Mouse (Mus musculus) MEL (cell line): ENCODE data around the gene Emp3. TPM values are rescaled to one million over a fixed set of nuclear protein-coding genes. Genes with fewer than 3 reads are reported as not detected.
A peak's percentile ranks its signal among the peaks of the same experiment; 100 is the strongest.

ENCODE experiments used
- DNase-seq: peaks from one replicate; pipeline ENCODE4 v3.0.0; 2011; ENCODE audit warnings: low read depth, low spot score
- H3K27ac ChIP-seq: 2 replicates; pipeline ENCODE4 v1.5.1; 2012; ENCODE audit warnings: low read depth, mild to moderate bottlenecking, control low read depth, low read length, moderate library complexity; ENCODE audit not compliant: control insufficient read depth
- H3K27me3 ChIP-seq, 2 experiments: fragments of 150-350 bp in 1 of 2; sonication (generic) in 1 of 2; 2 replicates each; pipeline ENCODE4 v1.6.1; 2012; ENCODE audit warnings: low read length in 2 of 2, mild to moderate bottlenecking in 2 of 2, improper control_type of control experiment in 1 of 2, moderate library complexity in 1 of 2; ENCODE audit not compliant: insufficient read depth in 2 of 2, control insufficient read depth in 1 of 2
- H3K36me3 ChIP-seq, 2 experiments: 2 replicates each; pipeline ENCODE4 v1.6.1; 2012 to 2014; ENCODE audit warnings: low read length in 2 of 2, improper control_type of control experiment in 1 of 2, inconsistent platforms in 1 of 2, mild to moderate bottlenecking in 1 of 2; ENCODE audit not compliant: insufficient read depth in 2 of 2, control insufficient read depth in 1 of 2
- H3K4me1 ChIP-seq, 2 experiments: fragments of 150-350 bp in 1 of 2; sonication (generic) in 1 of 2; 2 replicates each; pipeline ENCODE4 v1.6.1; 2012; ENCODE audit warnings: low read length in 2 of 2, improper control_type of control experiment in 1 of 2, mild to moderate bottlenecking in 1 of 2; ENCODE audit not compliant: insufficient read depth in 2 of 2, control insufficient read depth in 1 of 2
- H3K4me3 ChIP-seq, 2 experiments: fragments of 150-350 bp in 1 of 2; sonication (generic) in 1 of 2; 2 replicates each; pipeline ENCODE4 v1.5.1; 2012; ENCODE audit warnings: low read depth in 2 of 2, low read length in 2 of 2, mild to moderate bottlenecking in 2 of 2, moderate library complexity in 2 of 2, control low read depth in 1 of 2, improper control_type of control experiment in 1 of 2; ENCODE audit not compliant: control insufficient read depth in 1 of 2, insufficient read depth in 1 of 2
- H3K79me2 ChIP-seq: 2 replicates; pipeline ENCODE4 v1.6.1; 2012; ENCODE audit warnings: mild to moderate bottlenecking, low read length, moderate library complexity; ENCODE audit not compliant: control insufficient read depth, poor library complexity, insufficient read depth
- H3K9ac ChIP-seq: 2 replicates; pipeline ENCODE4 v1.6.1; 2012; ENCODE audit warnings: low read depth, mild to moderate bottlenecking, control low read depth, low read length, moderate library complexity; ENCODE audit not compliant: control insufficient read depth, poor library complexity, severe bottlenecking
- H3K9me3 ChIP-seq: fragments of 150-350 bp; sonication (generic); replicated peaks from 2 replicates; pipeline ENCODE4 v1.6.1; 2012; ENCODE audit warnings: mild to moderate bottlenecking, low read length, improper control_type of control experiment, moderate library complexity; ENCODE audit not compliant: insufficient read depth
- BHLHE40 ChIP-seq: IDR thresholded peaks from 2 replicates; pipeline ENCODE4 v1.6.1; 2012; ENCODE audit warnings: low read depth, mild to moderate bottlenecking, inconsistent platforms, low read length, improper control_type of control experiment, borderline replicate concordance
- CHD1 ChIP-seq: IDR thresholded peaks from 2 replicates; pipeline ENCODE4 v1.6.1; 2012; ENCODE audit warnings: low read depth, mild to moderate bottlenecking, inconsistent platforms, low read length, improper control_type of control experiment
- CHD2 ChIP-seq: IDR thresholded peaks from 2 replicates; pipeline ENCODE4 v1.6.1; 2011; ENCODE audit warnings: low read length, improper control_type of control experiment
- CTCF ChIP-seq, 3 experiments: IDR thresholded peaks in 2 of 3; conservative IDR thresholded peaks in 1 of 3; 2 replicates each; pipeline ENCODE4 v1.5.1; 2011 to 2012; ENCODE audit warnings: low read length in 3 of 3, low read depth in 2 of 3, mild to moderate bottlenecking in 2 of 3, improper control_type of control experiment in 1 of 3, inconsistent platforms in 1 of 3, mixed read lengths in 1 of 3, moderate library complexity in 1 of 3; ENCODE audit not compliant: control insufficient read depth in 1 of 3, insufficient read depth in 1 of 3, poor library complexity in 1 of 3, severe bottlenecking in 1 of 3
- E2F4 ChIP-seq: IDR thresholded peaks from 2 replicates; pipeline ENCODE4 v1.6.1; 2011; ENCODE audit warnings: low read depth, low read length, improper control_type of control experiment, borderline replicate concordance
- ELF1 ChIP-seq: IDR thresholded peaks from 2 replicates; pipeline ENCODE4 v1.6.1; 2014; ENCODE audit warnings: low read depth, mild to moderate bottlenecking, inconsistent platforms, low read length, improper control_type of control experiment, moderate library complexity
- EP300 ChIP-seq, 2 experiments: IDR thresholded peaks; 2 replicates each; pipeline ENCODE4 v1.6.1; 2011; ENCODE audit warnings: improper control_type of control experiment in 2 of 2, low read length in 2 of 2, low read depth in 1 of 2, mild to moderate bottlenecking in 1 of 2
- GABPA ChIP-seq: IDR thresholded peaks from 2 replicates; pipeline ENCODE4 v1.6.1; 2012; ENCODE audit warnings: low read depth, mild to moderate bottlenecking, inconsistent platforms, low read length, improper control_type of control experiment, moderate library complexity
- GATA1 ChIP-seq: IDR thresholded peaks from 2 replicates; pipeline ENCODE4 v1.6.1; 2011; ENCODE audit warnings: low read depth, low read length, improper control_type of control experiment
- JUND ChIP-seq: IDR thresholded peaks from 2 replicates; pipeline ENCODE4 v1.6.1; 2011; ENCODE audit warnings: low read depth, mild to moderate bottlenecking, improper control_type of control experiment, low read length
- KAT2A ChIP-seq: conservative IDR thresholded peaks from 2 replicates; pipeline ENCODE4 v1.6.1; 2012; ENCODE audit warnings: low read depth, low read length, improper control_type of control experiment, inconsistent platforms
- MAFK ChIP-seq: IDR thresholded peaks from 2 replicates; pipeline ENCODE4 v1.6.1; 2011; ENCODE audit warnings: low read depth, mild to moderate bottlenecking, low read length, improper control_type of control experiment, borderline replicate concordance
- MAZ ChIP-seq: IDR thresholded peaks from 2 replicates; pipeline ENCODE4 v1.6.1; 2012; ENCODE audit warnings: low read depth, mild to moderate bottlenecking, inconsistent platforms, low read length, improper control_type of control experiment
- MEF2A ChIP-seq: IDR thresholded peaks from 2 replicates; pipeline ENCODE4 v1.6.1; 2014; ENCODE audit warnings: low read depth, mild to moderate bottlenecking, inconsistent platforms, low read length, improper control_type of control experiment; ENCODE audit not compliant: poor library complexity, insufficient replicate concordance, severe bottlenecking; ENCODE audit errors: extremely low read depth
- MXI1 ChIP-seq: IDR thresholded peaks from 2 replicates; pipeline ENCODE4 v1.6.1; 2011; ENCODE audit warnings: mild to moderate bottlenecking, low read depth, low read length, improper control_type of control experiment
- MYB ChIP-seq: IDR thresholded peaks from 2 replicates; pipeline ENCODE4 v1.6.1; 2011; ENCODE audit warnings: mild to moderate bottlenecking, low read depth, low read length, improper control_type of control experiment
- MYC ChIP-seq: IDR thresholded peaks from 2 replicates; pipeline ENCODE4 v1.6.1; 2011; ENCODE audit warnings: low read depth, mild to moderate bottlenecking, low read length, improper control_type of control experiment, moderate library complexity
- NELFE ChIP-seq: IDR thresholded peaks from 2 replicates; pipeline ENCODE4 v1.6.1; 2011; ENCODE audit warnings: low read depth, low read length, improper control_type of control experiment
- NRF1 ChIP-seq: IDR thresholded peaks from 2 replicates; pipeline ENCODE4 v1.6.1; 2014; ENCODE audit warnings: low read depth, mild to moderate bottlenecking, inconsistent platforms, low read length, improper control_type of control experiment, moderate library complexity; ENCODE audit not compliant: poor library complexity, insufficient read depth, severe bottlenecking
- POLR2AphosphoS2 ChIP-seq: IDR thresholded peaks from 2 replicates; pipeline ENCODE4 v1.6.1; 2011; ENCODE audit warnings: low read length, improper control_type of control experiment
- POLR2AphosphoS5 ChIP-seq: IDR thresholded peaks from 2 replicates; pipeline ENCODE4 v1.6.1; 2012; ENCODE audit warnings: low read depth, borderline replicate concordance, mild to moderate bottlenecking, inconsistent platforms, low read length, moderate library complexity, mixed read lengths
- RCOR1 ChIP-seq: IDR thresholded peaks from 2 replicates; pipeline ENCODE4 v1.6.1; 2012; ENCODE audit warnings: low read depth, mild to moderate bottlenecking, inconsistent platforms, low read length, improper control_type of control experiment
- SIN3A ChIP-seq: IDR thresholded peaks from 2 replicates; pipeline ENCODE4 v1.6.1; 2012; ENCODE audit warnings: low read length, improper control_type of control experiment, inconsistent platforms
- SMC3 ChIP-seq: IDR thresholded peaks from 2 replicates; pipeline ENCODE4 v1.6.1; 2011; ENCODE audit warnings: low read depth, low read length, improper control_type of control experiment
- TAL1 ChIP-seq: IDR thresholded peaks from 2 replicates; pipeline ENCODE4 v1.6.1; 2012; ENCODE audit warnings: mild to moderate bottlenecking, inconsistent platforms, low read length, moderate library complexity, mixed read lengths
- TBP ChIP-seq: IDR thresholded peaks from 2 replicates; pipeline ENCODE4 v1.8.0; 2011; ENCODE audit warnings: low read depth, low read length, improper control_type of control experiment
- UBTF ChIP-seq: IDR thresholded peaks from 2 replicates; pipeline ENCODE4 v1.6.1; 2012; ENCODE audit warnings: low read depth, mild to moderate bottlenecking, inconsistent platforms, low read length, improper control_type of control experiment, moderate library complexity, borderline replicate concordance; ENCODE audit not compliant: insufficient read depth
- USF1 ChIP-seq: IDR thresholded peaks from 2 replicates; pipeline ENCODE4 v1.6.1; 2014; ENCODE audit warnings: low read depth, mild to moderate bottlenecking, inconsistent platforms, low read length, improper control_type of control experiment, moderate library complexity
- ZKSCAN1 ChIP-seq: IDR thresholded peaks from 2 replicates; pipeline ENCODE4 v1.6.1; 2012; ENCODE audit warnings: low read depth, mild to moderate bottlenecking, inconsistent platforms, low read length, improper control_type of control experiment, moderate library complexity
- ZMIZ1 ChIP-seq: IDR thresholded peaks from 2 replicates; pipeline ENCODE4 v1.6.1; 2012; ENCODE audit warnings: low read depth, mild to moderate bottlenecking, inconsistent platforms, low read length, improper control_type of control experiment, moderate library complexity
- polyA plus RNA-seq, 2 experiments: library from polyadenylated mRNA; stranded (reverse) in 1 of 2; unstranded in 1 of 2; fragments of >175 nt in 1 of 2; fragments of >200 nt in 1 of 2; gene quantifications; 2 replicates each; pipeline versions ENCODE4 v1.2.1 to v1.2.4; 2012; ENCODE audit warnings: low replicate concordance in 2 of 2, low read depth in 1 of 2; ENCODE audit not compliant: insufficient read length in 2 of 2, insufficient read depth in 1 of 2, missing spikeins in 1 of 2
- total RNA-seq: library from RNA; depleted of rRNA; stranded (reverse); fragments of 300-350 nt; gene quantifications from 2 replicates; pipeline ENCODE4 v1.2.3, GENCODE M21; 2012

Gene Emp3
- total and polyA plus RNA-seq, 3 experiments, result 75.0 to 111 TPM; not detected in 1

DNA sequence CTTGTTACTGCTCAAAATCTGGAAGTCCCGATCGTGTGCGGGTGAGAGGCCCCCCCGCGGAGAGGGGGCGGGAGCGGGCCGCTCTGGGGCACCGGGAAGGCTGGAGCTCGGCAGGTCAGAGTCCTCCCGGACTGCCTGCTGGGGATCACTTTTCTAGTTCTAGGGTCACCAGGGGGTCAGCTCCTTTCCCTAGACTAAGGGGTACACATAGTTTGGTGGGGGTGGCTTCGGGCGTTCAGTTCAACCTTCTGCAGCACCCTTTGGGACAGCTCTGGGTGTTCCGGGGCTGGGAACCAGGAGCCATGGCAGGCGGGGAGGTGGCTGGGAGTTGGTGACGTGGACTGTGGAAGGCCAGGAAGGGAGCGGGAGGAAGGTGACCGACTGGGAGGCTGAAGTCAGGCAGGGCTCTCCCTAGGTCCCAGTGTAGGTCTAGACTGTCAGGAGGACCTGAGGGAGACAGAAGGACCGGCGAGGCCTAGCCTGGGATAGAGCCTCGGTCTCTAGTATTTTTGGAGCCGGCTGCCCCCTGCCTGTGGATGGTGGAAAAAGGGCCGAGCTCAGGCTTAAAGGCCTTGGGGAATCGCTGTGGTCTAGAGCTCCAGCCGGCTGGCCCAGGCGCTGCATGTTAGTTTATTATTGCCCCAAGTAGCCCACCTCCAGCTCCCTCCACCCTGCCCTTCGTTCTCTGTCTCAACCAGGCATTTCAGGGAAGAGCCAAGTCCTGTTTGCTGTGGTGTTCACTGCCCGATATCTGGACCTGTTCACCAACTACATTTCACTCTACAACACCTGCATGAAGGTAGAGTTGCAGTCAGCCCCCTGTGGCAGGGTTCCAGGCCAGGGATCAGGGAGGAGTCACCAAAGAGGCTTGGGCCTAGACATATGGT is 47.9 kb downstream of the Emp3 start (continued):
- TF ChIP-seq EP300 (IDR thresholded peaks at IDR 0.05; ENCODE audit: low read depth in 1 of 2, low read length in 2 of 2), result 0 out of 4 replicates have a peak, but pooled peaks of 1 of the 2 experiments have one; percentile 11
- peak; percentile 98 for TF ChIP-seq CHD1
- TF ChIP-seq JUND, result no peak
- TF ChIP-seq NELFE, result no peak; the same call in none of the 2 replicates
- no peak for TF ChIP-seq E2F4
- no peak for TF ChIP-seq MAFK
- TF ChIP-seq CTCF (IDR thresholded peaks at IDR 0.05 in 2 of 3, conservative IDR thresholded peaks at IDR 0.05 in 1 of 3; ENCODE audit: control insufficient read depth in 1 of 3, insufficient read depth in 1 of 3, low read depth in 2 of 3, low read length in 3 of 3, poor library complexity in 1 of 3, severe bottlenecking in 1 of 3), result peak in 1 of 3 experiments; percentile 21; a peak in 2 of 6 replicates
- no peak for TF ChIP-seq MEF2A
- TF ChIP-seq MAZ, result 0 out of 2 replicates have a peak, but pooled peaks have one; percentile 46

DNA sequence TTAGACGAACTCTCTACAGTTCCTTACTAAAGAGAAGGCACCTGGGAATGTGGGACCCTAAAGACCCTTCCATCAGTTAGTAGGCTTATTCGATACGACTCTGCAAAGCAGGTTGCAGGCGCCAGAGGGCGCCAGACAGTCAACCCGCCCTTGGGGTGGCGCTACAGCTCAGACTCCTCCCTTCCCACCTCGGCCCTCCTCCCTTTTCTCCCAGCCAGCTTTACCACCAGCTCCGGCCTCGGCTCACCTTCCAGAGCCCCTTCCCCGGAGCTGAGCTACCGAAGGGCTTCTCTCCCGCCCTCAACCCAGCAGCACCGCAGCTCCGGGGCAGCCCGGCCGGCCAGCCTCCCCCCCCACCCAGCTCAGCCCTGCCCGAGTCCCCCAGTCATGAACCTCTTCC is 48.6 kb downstream of the Emp3 start, which contains the start of gene Kdelr1:
Gene Kdelr1, plus strand, starts transcription at position 149 of the 400 bp plus-strand sequence.
- H3K4me3 ChIP-seq, result peak within 1 kb of the TSS; percentile 76 to 86
- H3K9ac ChIP-seq, result peak within 1 kb of the TSS; percentile 97
- peak; percentile 89 for DNase-seq
- peaks cover 11% of the 10 kb centered on the region for H3K79me2 ChIP-seq
- H3K36me3 ChIP-seq, result peaks cover 0 to 2% of the 10 kb centered on the region in 2 experiments; a peak in 2 of 4 replicates
- H3K4me1 ChIP-seq, result peaks cover 0 to 7% of the 10 kb centered on the region in 2 experiments; a peak in 2 of 4 replicates
- no peaks in the 10 kb centered on the region for H3K9me3 ChIP-seq
- H3K27me3 ChIP-seq, result no peaks in the 10 kb centered on the region; a peak in 1 of 4 replicates
- H3K27ac ChIP-seq, result peak within 1 kb of the TSS; percentile 46
- TF ChIP-seq MEF2A (no peak), MYB (no peak), BHLHE40 (no peak), UBTF (no peak), CHD1 (no peak), E2F4 (no peak), NELFE (peak; percentile 66), POLR2AphosphoS5 (no peak), CTCF (IDR thresholded peaks at IDR 0.05 in 2 of 3, conservative IDR thresholded peaks at IDR 0.05 in 1 of 3; ENCODE audit: control insufficient read depth in 1 of 3, insufficient read depth in 1 of 3, low read depth in 2 of 3, low read length in 3 of 3, poor library complexity in 1 of 3, severe bottlenecking in 1 of 3) (peak; percentile 93 to 97 (median 95)), KAT2A (no peak), JUND (no peak), MXI1 (no peak), MYC (no peak), MAZ (peak; percentile 75), ZKSCAN1 (no peak), TBP (0 out of 2 replicates have a peak, but pooled peaks have one; percentile 49), GATA1 (no peak), GABPA (no peak), RCOR1 (no peak), USF1 (no peak), CHD2 (no peak), TAL1 (no peak), ZMIZ1 (peak; percentile 54; the same call in 1 of the 2 replicates), MAFK (no peak), SMC3 (peak; percentile 86), ELF1 (no peak; the same call in 1 of the 2 replicates), SIN3A (no peak; the same call in 1 of the 2 replicates), NRF1 (no peak), POLR2AphosphoS2 (peak; percentile 66; the same call in 1 of the 2 replicates)
